Mouse (Mus musculus): ENCODE measurements at regions not wholly inside any gene's neighbourhood (a gene's known extent, or its start where the extent isn't known, plus 50 kb on each side); places are given as distances from the start of the nearest gene placed in this dataset.

GRCm38 (mm10) chr9:34204479-34204878 lies 281.2 kb upstream of the Kirrel3 start:
- ATAC-seq, result no peak
- Histone ChIP-seq H3K4me1 (ENCODE audit: control insufficient read depth, insufficient read depth, low read length) (no peaks in the 10 kb centered on the region), H3K9me3 (ENCODE audit: control insufficient read depth, low read length) (no peaks in the 10 kb centered on the region), H3K27ac (ENCODE audit: low read length) (no peak overlapping the region), H3K4me3 (ENCODE audit: low read length) (no peak overlapping the region), H3K36me3 (ENCODE audit: control insufficient read depth, insufficient read depth, low read length) (no peaks in the 10 kb centered on the region), H3K4me2 (ENCODE audit: low read depth, low read length) (no peak overlapping the region), H3K27me3 (replicated peaks; ENCODE audit: control insufficient read depth, insufficient read depth, low read length) (no peaks in the 10 kb centered on the region), H3K9ac (ENCODE audit: low read depth, low read length) (no peak overlapping the region)
- 71% methylated on average over 2 of the region's 2 CpGs for WGBS

- H3K27ac ChIP-seq (ENCODE audit: low read length), result no peak overlapping the region
- no peaks in the 10 kb centered on the region for H3K9me3 ChIP-seq (ENCODE audit: control insufficient read depth, low read length)
- no peaks in the 10 kb centered on the region for H3K4me1 ChIP-seq (ENCODE audit: control insufficient read depth, insufficient read depth, low read length)
- no peak for ATAC-seq
- no peaks in the 10 kb centered on the region for H3K27me3 ChIP-seq (replicated peaks; ENCODE audit: control insufficient read depth, insufficient read depth, low read length)
- no peaks in the 10 kb centered on the region for H3K36me3 ChIP-seq (ENCODE audit: control insufficient read depth, insufficient read depth, low read length)
- no peak overlapping the region for H3K4me2 ChIP-seq (ENCODE audit: low read depth, low read length)
- 26% methylated on average over 2 of the region's 2 CpGs for WGBS
- H3K4me3 ChIP-seq (ENCODE audit: low read length), result no peak overlapping the region
- no peak overlapping the region for H3K9ac ChIP-seq (ENCODE audit: low read depth, low read length)
Observed at GRCm38 (mm10) chr9:34231561-34231960, 254.1 kb upstream of the Kirrel3 start.

- 0 out of 2 replicates have a peak, but pooled peaks have one; percentile 58 for ATAC-seq
- no peak overlapping the region for H3K27ac ChIP-seq (ENCODE audit: low read length)
Observed at GRCm38 (mm10) chr9:34234734-34235133, 251.0 kb upstream of the Kirrel3 start.

GRCm38 (mm10) chr9:34239531-34239930 lies 246.2 kb upstream of the Kirrel3 start:
- ATAC-seq, result no peak
- Histone ChIP-seq H3K4me3 (ENCODE audit: low read length) (no peak overlapping the region), H3K27me3 (replicated peaks; ENCODE audit: control insufficient read depth, insufficient read depth, low read length) (no peaks in the 10 kb centered on the region), H3K4me1 (ENCODE audit: control insufficient read depth, insufficient read depth, low read length) (no peaks in the 10 kb centered on the region), H3K27ac (ENCODE audit: low read length) (no peak overlapping the region), H3K9ac (ENCODE audit: low read depth, low read length) (no peak overlapping the region), H3K9me3 (ENCODE audit: control insufficient read depth, low read length) (no peaks in the 10 kb centered on the region), H3K36me3 (ENCODE audit: control insufficient read depth, insufficient read depth, low read length) (no peaks in the 10 kb centered on the region), H3K4me2 (ENCODE audit: low read depth, low read length) (no peak overlapping the region)
- WGBS, result 86% methylated on average over 2 of the region's 2 CpGs

More at GRCm38 (mm10) chr9:34234734-34235133, 251.0 kb upstream of the Kirrel3 start:
- no peaks in the 10 kb centered on the region for H3K9me3 ChIP-seq (ENCODE audit: control insufficient read depth, low read length)
- H3K27me3 ChIP-seq (replicated peaks; ENCODE audit: control insufficient read depth, insufficient read depth, low read length), result no peaks in the 10 kb centered on the region
- no peak overlapping the region for H3K9ac ChIP-seq (ENCODE audit: low read depth, low read length)
- no peak overlapping the region for H3K4me2 ChIP-seq (ENCODE audit: low read depth, low read length)
- no peak overlapping the region for H3K4me3 ChIP-seq (ENCODE audit: low read length)
- H3K36me3 ChIP-seq (ENCODE audit: control insufficient read depth, insufficient read depth, low read length), result no peaks in the 10 kb centered on the region
- H3K4me1 ChIP-seq (ENCODE audit: control insufficient read depth, insufficient read depth, low read length), result no peaks in the 10 kb centered on the region

GRCm38 (mm10) chr9:34243674-34244073 lies 242.0 kb upstream of the Kirrel3 start:
- Histone ChIP-seq H3K27me3 (replicated peaks; ENCODE audit: control insufficient read depth, insufficient read depth, low read length) (no peaks in the 10 kb centered on the region), H3K36me3 (ENCODE audit: control insufficient read depth, insufficient read depth, low read length) (no peaks in the 10 kb centered on the region), H3K27ac (ENCODE audit: low read length) (no peak overlapping the region), H3K9ac (ENCODE audit: low read depth, low read length) (no peak overlapping the region), H3K4me1 (ENCODE audit: control insufficient read depth, insufficient read depth, low read length) (no peaks in the 10 kb centered on the region), H3K4me2 (ENCODE audit: low read depth, low read length) (no peak overlapping the region), H3K4me3 (ENCODE audit: low read length) (no peak overlapping the region), H3K9me3 (ENCODE audit: control insufficient read depth, low read length) (no peaks in the 10 kb centered on the region)
- no peak for ATAC-seq
- WGBS, result 85% methylated on average over 2 of the region's 2 CpGs

- H3K27me3 ChIP-seq (replicated peaks; ENCODE audit: control insufficient read depth, insufficient read depth, low read length), result no peaks in the 10 kb centered on the region
- H3K4me3 ChIP-seq (ENCODE audit: low read length), result no peak overlapping the region
- no peaks in the 10 kb centered on the region for H3K36me3 ChIP-seq (ENCODE audit: control insufficient read depth, insufficient read depth, low read length)
- no peak for ATAC-seq
- H3K9ac ChIP-seq (ENCODE audit: low read depth, low read length), result no peak overlapping the region
- no peaks in the 10 kb centered on the region for H3K4me1 ChIP-seq (ENCODE audit: control insufficient read depth, insufficient read depth, low read length)
- no peak overlapping the region for H3K4me2 ChIP-seq (ENCODE audit: low read depth, low read length)
- no peak overlapping the region for H3K27ac ChIP-seq (ENCODE audit: low read length)
- no peaks in the 10 kb centered on the region for H3K9me3 ChIP-seq (ENCODE audit: control insufficient read depth, low read length)
- 62% methylated on average over 5 of the region's 5 CpGs for WGBS
Observed at GRCm38 (mm10) chr9:34244576-34244975, 241.1 kb upstream of the Kirrel3 start.

- H3K36me3 ChIP-seq (ENCODE audit: control insufficient read depth, insufficient read depth, low read length), result no peaks in the 10 kb centered on the region
- H3K4me3 ChIP-seq (ENCODE audit: low read length), result no peak overlapping the region
Observed at GRCm38 (mm10) chr9:34252796-34253195, 232.9 kb upstream of the Kirrel3 start.

GRCm38 (mm10) chr9:34258492-34258891 lies 227.2 kb upstream of the Kirrel3 start:
- Histone ChIP-seq H3K27ac (ENCODE audit: low read length) (no peak overlapping the region), H3K36me3 (ENCODE audit: control insufficient read depth, insufficient read depth, low read length) (no peaks in the 10 kb centered on the region), H3K4me1 (ENCODE audit: control insufficient read depth, insufficient read depth, low read length) (peaks cover 5% of the 10 kb centered on the region; the same call in 1 of the 2 replicates), H3K27me3 (replicated peaks; ENCODE audit: control insufficient read depth, insufficient read depth, low read length) (no peaks in the 10 kb centered on the region), H3K9ac (ENCODE audit: low read depth, low read length) (no peak overlapping the region), H3K4me2 (ENCODE audit: low read depth, low read length) (no peak overlapping the region), H3K9me3 (ENCODE audit: control insufficient read depth, low read length) (no peaks in the 10 kb centered on the region), H3K4me3 (ENCODE audit: low read length) (no peak overlapping the region)
- 60% methylated on average over 2 of the region's 2 CpGs for WGBS
- ATAC-seq, result no peak

More at GRCm38 (mm10) chr9:34252796-34253195, 232.9 kb upstream of the Kirrel3 start:
- H3K9me3 ChIP-seq (ENCODE audit: control insufficient read depth, low read length), result no peaks in the 10 kb centered on the region
- WGBS, result 57% methylated on average over 2 of the region's 2 CpGs
- H3K4me1 ChIP-seq (ENCODE audit: control insufficient read depth, insufficient read depth, low read length), result no peaks in the 10 kb centered on the region
- no peak overlapping the region for H3K9ac ChIP-seq (ENCODE audit: low read depth, low read length)
- H3K4me2 ChIP-seq (ENCODE audit: low read depth, low read length), result no peak overlapping the region
- no peak overlapping the region for H3K27ac ChIP-seq (ENCODE audit: low read length)
- no peak for ATAC-seq
- no peaks in the 10 kb centered on the region for H3K27me3 ChIP-seq (replicated peaks; ENCODE audit: control insufficient read depth, insufficient read depth, low read length)

- no peaks in the 10 kb centered on the region for H3K4me1 ChIP-seq (ENCODE audit: control insufficient read depth, insufficient read depth, low read length)
- WGBS, result 75% methylated on average over 5 of the region's 5 CpGs
- H3K4me3 ChIP-seq (ENCODE audit: low read length), result no peak overlapping the region
- H3K36me3 ChIP-seq (ENCODE audit: control insufficient read depth, insufficient read depth, low read length), result no peaks in the 10 kb centered on the region
- no peak overlapping the region for H3K4me2 ChIP-seq (ENCODE audit: low read depth, low read length)
- no peaks in the 10 kb centered on the region for H3K27me3 ChIP-seq (replicated peaks; ENCODE audit: control insufficient read depth, insufficient read depth, low read length)
- ATAC-seq, result no peak
- no peak overlapping the region for H3K27ac ChIP-seq (ENCODE audit: low read length)
- H3K9me3 ChIP-seq (ENCODE audit: control insufficient read depth, low read length), result no peaks in the 10 kb centered on the region
- no peak overlapping the region for H3K9ac ChIP-seq (ENCODE audit: low read depth, low read length)
Observed at GRCm38 (mm10) chr9:34278068-34278467, 207.6 kb upstream of the Kirrel3 start.

GRCm38 (mm10) chr9:34279386-34279785 lies 206.3 kb upstream of the Kirrel3 start:
- H3K9me3 ChIP-seq (ENCODE audit: control insufficient read depth, low read length), result no peaks in the 10 kb centered on the region
- no peak overlapping the region for H3K27ac ChIP-seq (ENCODE audit: low read length)
- H3K4me3 ChIP-seq (ENCODE audit: low read length), result no peak overlapping the region
- ATAC-seq, result no peak
- no peaks in the 10 kb centered on the region for H3K27me3 ChIP-seq (replicated peaks; ENCODE audit: control insufficient read depth, insufficient read depth, low read length)
- no peak overlapping the region for H3K4me2 ChIP-seq (ENCODE audit: low read depth, low read length)
- no peak overlapping the region for H3K9ac ChIP-seq (ENCODE audit: low read depth, low read length)
- no peaks in the 10 kb centered on the region for H3K4me1 ChIP-seq (ENCODE audit: control insufficient read depth, insufficient read depth, low read length)
- WGBS, result 93% methylated on average over 2 of the region's 2 CpGs
- H3K36me3 ChIP-seq (ENCODE audit: control insufficient read depth, insufficient read depth, low read length), result no peaks in the 10 kb centered on the region
